Mouse (Mus musculus): ENCODE data around the gene Cldn2.
A peak's percentile ranks its signal among the peaks of the same experiment; 100 is the strongest.

Gene Cldn2

DNA sequence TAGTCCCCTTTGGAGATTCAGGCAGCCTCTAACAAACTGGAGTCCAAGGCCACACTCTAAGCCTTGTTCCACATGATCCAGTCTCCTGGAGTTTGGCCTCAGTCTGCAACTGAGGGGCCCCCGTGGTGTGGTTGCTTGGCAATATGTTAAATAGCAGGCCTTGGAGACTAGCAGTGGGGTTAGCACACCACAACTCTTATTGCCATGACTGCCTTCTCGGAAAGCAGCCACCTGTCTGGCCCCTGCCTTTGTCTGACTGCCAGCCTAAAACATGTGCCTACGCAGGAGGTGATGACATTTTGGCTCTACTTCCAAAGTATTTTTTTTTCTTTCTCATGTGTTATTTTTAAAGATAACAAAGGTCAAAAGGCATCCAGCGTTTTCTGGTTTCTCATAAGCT, 7.5 kb downstream of the Cldn2 start:
- peak; percentile 63 to 75 for DNase-seq

GRCm38 (mm10) chrX:139808501-139808900, 7.9 kb downstream of the Cldn2 start:
- DNase-seq, result no peak

- peak in 1 of 2 experiments; percentile 32 for DNase-seq
Measured at GRCm38 (mm10) chrX:139812636-139813298, 12.1 kb downstream of the Cldn2 start.

GRCm38 (mm10) chrX:139813299-139814002, 12.8 kb downstream of the Cldn2 start:
- no peak for DNase-seq

DNA sequence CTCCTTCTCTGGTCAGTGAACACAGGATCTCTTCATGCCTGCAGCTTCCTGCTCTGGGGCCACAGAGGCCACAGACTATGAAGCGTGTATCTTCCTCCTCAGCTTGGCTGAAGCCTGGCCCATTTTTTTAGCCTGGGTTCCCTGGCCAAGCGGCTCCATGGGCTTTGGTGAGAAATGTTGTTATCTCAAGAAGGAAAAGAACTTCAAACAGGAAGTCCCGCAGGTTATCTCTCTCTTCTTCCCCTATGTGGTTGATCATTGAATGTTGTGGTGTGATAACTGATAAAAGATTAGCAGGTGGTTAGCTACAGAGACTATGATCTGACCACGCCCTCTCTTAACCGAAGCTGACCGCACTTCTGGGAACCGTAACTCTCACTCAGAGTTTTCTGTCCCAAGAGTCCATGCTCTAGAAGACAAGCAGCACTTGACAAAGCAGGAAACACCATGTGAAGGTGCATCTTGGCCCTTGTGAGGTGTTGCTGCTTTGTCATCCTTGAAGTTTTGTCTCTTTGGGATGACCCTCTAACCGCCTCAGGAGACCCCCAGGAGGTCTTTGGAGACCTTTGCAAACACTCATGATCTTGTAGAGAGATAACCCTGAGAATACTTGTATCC, 13.5 kb downstream of the Cldn2 start:
- peak in 1 of 2 experiments; percentile 15 for DNase-seq

GRCm38 (mm10) chrX:139815201-139815600, 14.6 kb downstream of the Cldn2 start:
- peak; percentile 61 to 81 for DNase-seq

- no peak for DNase-seq
Measured at GRCm38 (mm10) chrX:139825402-139825801, 24.8 kb downstream of the Cldn2 start.

- no peak for DNase-seq
Measured at GRCm38 (mm10) chrX:139826926-139827325, 26.3 kb downstream of the Cldn2 start.

- DNase-seq, result no peak
Measured at GRCm38 (mm10) chrX:139828363-139829092, 27.9 kb downstream of the Cldn2 start.

DNA sequence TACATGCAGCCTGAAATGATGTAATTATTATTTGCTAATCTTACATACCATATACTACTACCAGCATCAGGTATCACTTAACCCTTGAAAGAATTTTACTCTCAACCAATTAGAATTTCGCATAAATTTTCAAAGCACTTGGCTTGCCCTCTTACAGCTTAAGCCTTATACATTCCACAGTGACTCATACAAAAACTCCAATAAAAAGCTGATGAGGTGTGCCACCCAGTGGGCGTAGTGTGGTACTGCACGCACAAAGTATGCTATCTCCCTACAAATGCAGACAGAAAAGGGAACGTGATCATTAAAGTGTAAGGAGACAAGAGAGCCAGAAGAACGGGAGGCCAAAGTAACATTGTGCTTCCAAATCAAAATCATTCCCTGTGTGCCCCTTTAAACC, 31.8 kb downstream of the Cldn2 start:
- peak in 1 of 2 experiments; percentile 57 for DNase-seq

DNA sequence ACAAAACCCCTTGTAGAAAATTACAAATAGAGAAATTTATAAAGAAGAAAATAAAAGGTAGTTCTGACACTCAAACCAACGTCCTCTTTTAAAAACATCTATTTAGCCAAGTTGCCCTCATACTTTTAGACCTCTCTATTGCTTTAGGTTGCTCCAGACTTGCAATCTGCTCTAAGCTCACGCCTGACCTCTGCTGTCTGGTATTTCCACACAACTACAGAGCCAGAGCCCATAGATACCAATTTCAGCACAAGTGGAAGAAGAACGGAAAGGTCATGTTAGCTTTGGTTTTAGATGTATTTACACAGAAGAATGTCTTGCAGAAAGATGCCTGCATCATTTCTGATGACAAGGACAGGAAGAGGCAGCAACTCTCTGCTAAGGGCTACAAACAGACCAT, 38.4 kb downstream of the Cldn2 start:
- peak in 1 of 2 experiments; percentile 41 for DNase-seq

- no peak for DNase-seq
Measured at GRCm38 (mm10) chrX:139841091-139841490, 40.5 kb downstream of the Cldn2 start.

DNA sequence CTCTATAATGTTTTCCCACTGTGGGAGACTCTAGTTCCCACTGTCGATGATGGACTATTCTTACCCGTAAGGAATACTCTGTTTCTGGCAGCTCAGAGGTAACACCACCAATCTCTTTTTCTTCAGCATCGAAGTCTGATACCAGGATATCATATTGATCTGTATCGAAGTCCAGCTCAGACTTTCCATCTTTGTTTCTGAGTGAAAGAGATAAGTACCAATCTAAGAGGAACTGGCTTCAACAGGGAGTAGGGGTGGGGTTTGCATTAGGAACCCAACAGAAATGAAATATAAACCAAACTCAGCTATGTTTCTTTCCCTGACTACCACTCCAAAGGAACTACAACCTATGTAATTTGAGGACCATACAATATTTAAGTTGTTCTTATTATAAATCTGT, 54.2 kb downstream of the Cldn2 start:
- no peak for DNase-seq

GRCm38 (mm10) chrX:139859402-139859801, 58.8 kb downstream of the Cldn2 start:
- no peak for DNase-seq
